Mouse (Mus musculus) neural tube, embryonic 14.5 days (tissue): ENCODE measurements around the gene D630003M21Rik. TPM values are rescaled to one million over a fixed set of nuclear protein-coding genes. Genes with fewer than 3 reads are reported as not detected.

Source experiments
- ATAC-seq: fragments of 200-750 bp; cut with Nextera tagmentation; 2 replicates; pipeline ENCODE4 v1.8.0; 2017; ENCODE audit warnings: low read depth, mild to moderate bottlenecking, moderate TSS enrichment, moderate library complexity
- H3K27ac ChIP-seq: fragments of 300-500 bp; sonication (generic); 2 replicates; pipeline ENCODE4 v1.5.1; 2014; ENCODE audit warnings: low read depth, mild to moderate bottlenecking, control low read depth, low read length, moderate library complexity, mixed read lengths
- H3K27me3 ChIP-seq: fragments of 300-500 bp; sonication (generic); 2 replicates; pipeline ENCODE4 v1.6.1; 2014; ENCODE audit warnings: low read length; ENCODE audit not compliant: control insufficient read depth, insufficient read depth
- H3K36me3 ChIP-seq: fragments of 300-500 bp; sonication (generic); 2 replicates; pipeline ENCODE4 v1.6.1; 2014; ENCODE audit warnings: low read length, mixed read lengths; ENCODE audit not compliant: control insufficient read depth, insufficient read depth
- H3K4me1 ChIP-seq: fragments of 300-500 bp; sonication (generic); 2 replicates; pipeline ENCODE4 v1.6.1; 2014; ENCODE audit warnings: low read length; ENCODE audit not compliant: control insufficient read depth, insufficient read depth
- H3K4me2 ChIP-seq: fragments of 300-500 bp; sonication (generic); 2 replicates; pipeline ENCODE4 v1.6.1; 2014; ENCODE audit warnings: mild to moderate bottlenecking, low read depth, low read length, control low read depth
- H3K4me3 ChIP-seq: fragments of 300-500 bp; sonication (generic); 2 replicates; pipeline ENCODE4 v1.5.1; 2014; ENCODE audit warnings: low read depth, low read length, control low read depth, mixed read lengths
- H3K9ac ChIP-seq: fragments of 300-500 bp; sonication (generic); replicated peaks from 2 replicates; pipeline ENCODE4 v1.6.1; 2014; ENCODE audit warnings: low read depth, mild to moderate bottlenecking, control low read depth, low read length, mixed read lengths
- H3K9me3 ChIP-seq: fragments of 300-500 bp; sonication (generic); 2 replicates; pipeline ENCODE4 v1.6.1; 2016; ENCODE audit warnings: low read length; ENCODE audit not compliant: control insufficient read depth
- WGBS: fragments of 180-500 bp; shearing (Covaris S2); extraction: QIAGEN DNeasy Blood & Tissue Kit; methylation state at CpG from one replicate; pipeline ENCODE4 v1.1.7; 2014; 5-methylcytosine and 5-hydroxymethylcytosine counted together
- polyA plus RNA-seq: library from polyadenylated mRNA; unstranded; fragments of >200 nt; fragmentation: Nextera tagmentation; extraction: Ambion mirVana; gene quantifications from 2 replicates; pipeline ENCODE4 v1.2.1, GENCODE M21; 2014

The D630003M21Rik gene
- polyA plus RNA-seq, 1 experiment from 2014 or later = 0.94 TPM

- Histone ChIP-seq H3K4me2 (peak within 1 kb of the TSS; percentile 40), H3K4me3 (peak within 1 kb of the TSS; percentile 21), H3K4me1 (0 out of 2 replicates have a peak, but pooled peaks cover 4% of the 10 kb centered on the region), H3K27me3 (no peaks in the 10 kb centered on the region), H3K36me3 (no peaks in the 10 kb centered on the region), H3K9ac (peak within 1 kb of the TSS; percentile 4; the same call in 1 of the 2 replicates), H3K27ac (no peak within 1 kb of the TSS), H3K9me3 (0 out of 2 replicates have a peak, but pooled peaks cover 2% of the 10 kb centered on the region)
- peak; percentile 69; the same call in 1 of the 2 replicates for ATAC-seq
- under 1% methylated on average over 33 of the region's 33 CpGs for WGBS
Observed at GRCm38 (mm10) chr2:158146223-158146622, 82.8 kb downstream of the D630003M21Rik start, which contains the start of gene Tgm2. Gene Tgm2, minus strand, starts transcription at chr2:158146436.

- H3K4me2 ChIP-seq = peak overlapping the region; percentile 40
- WGBS = 77% methylated on average over 5 of the region's 5 CpGs
Observed at GRCm38 (mm10) chr2:158145528-158146065, 83.4 kb downstream of the D630003M21Rik start.

GRCm38 (mm10) chr2:158144750-158145527 lies 84.1 kb downstream of the D630003M21Rik start:
- no peak overlapping the region for H3K4me3 ChIP-seq
- no peaks in the 10 kb centered on the region for H3K27me3 ChIP-seq
- H3K4me2 ChIP-seq = no peak overlapping the region
- H3K9me3 ChIP-seq = no peaks in the 10 kb centered on the region
- H3K9ac ChIP-seq = no peak overlapping the region
- H3K4me1 ChIP-seq = peaks cover 4% of the 10 kb centered on the region; the same call in 1 of the 2 replicates
- ATAC-seq = no peak
- no peak overlapping the region for H3K27ac ChIP-seq
- H3K36me3 ChIP-seq = no peaks in the 10 kb centered on the region
- 87% methylated on average over 6 of the region's 6 CpGs for WGBS

More at GRCm38 (mm10) chr2:158145528-158146065, 83.4 kb downstream of the D630003M21Rik start:
- no peaks in the 10 kb centered on the region for H3K9me3 ChIP-seq
- H3K36me3 ChIP-seq = no peaks in the 10 kb centered on the region
- H3K27me3 ChIP-seq = no peaks in the 10 kb centered on the region
- peak overlapping the region; percentile 21; the same call in 1 of the 2 replicates for H3K4me3 ChIP-seq
- H3K9ac ChIP-seq = no peak overlapping the region
- H3K4me1 ChIP-seq = 0 out of 2 replicates have a peak, but pooled peaks cover 4% of the 10 kb centered on the region
- ATAC-seq = no peak
- H3K27ac ChIP-seq = no peak overlapping the region

- peaks cover 9% of the 10 kb centered on the region; the same call in 1 of the 2 replicates for H3K4me1 ChIP-seq
- H3K27ac ChIP-seq = no peak overlapping the region
- no peaks in the 10 kb centered on the region for H3K36me3 ChIP-seq
- H3K27me3 ChIP-seq = no peaks in the 10 kb centered on the region
- H3K9me3 ChIP-seq = no peaks in the 10 kb centered on the region
- WGBS = 57% methylated on average over 8 of the region's 8 CpGs
- ATAC-seq = no peak
- no peak overlapping the region for H3K9ac ChIP-seq
- H3K4me2 ChIP-seq = no peak overlapping the region
- no peak overlapping the region for H3K4me3 ChIP-seq
Observed at GRCm38 (mm10) chr2:158144263-158144662, 84.8 kb downstream of the D630003M21Rik start.

GRCm38 (mm10) chr2:158143816-158144215 lies 85.2 kb downstream of the D630003M21Rik start:
- Histone ChIP-seq H3K9me3 (no peaks in the 10 kb centered on the region), H3K9ac (no peak overlapping the region), H3K27me3 (no peaks in the 10 kb centered on the region), H3K4me3 (no peak overlapping the region), H3K4me1 (peaks cover 10% of the 10 kb centered on the region; the same call in 1 of the 2 replicates), H3K36me3 (no peaks in the 10 kb centered on the region), H3K27ac (no peak overlapping the region), H3K4me2 (no peak overlapping the region)
- no peak for ATAC-seq
- WGBS = 66% methylated on average over 3 of the region's 3 CpGs

- no peaks in the 10 kb centered on the region for H3K27me3 ChIP-seq
- H3K9ac ChIP-seq = no peak overlapping the region
- no peak overlapping the region for H3K27ac ChIP-seq
- H3K4me2 ChIP-seq = no peak overlapping the region
- no peaks in the 10 kb centered on the region for H3K36me3 ChIP-seq
- H3K4me1 ChIP-seq = peaks cover 10% of the 10 kb centered on the region; the same call in 1 of the 2 replicates
- H3K9me3 ChIP-seq = no peaks in the 10 kb centered on the region
- no peak overlapping the region for H3K4me3 ChIP-seq
- 82% methylated on average over 18 of the region's 18 CpGs for WGBS
- no peak for ATAC-seq
Observed at GRCm38 (mm10) chr2:158142981-158143380, 86.0 kb downstream of the D630003M21Rik start.

GRCm38 (mm10) chr2:158141690-158142440 lies 87.2 kb downstream of the D630003M21Rik start:
- no peaks in the 10 kb centered on the region for H3K27me3 ChIP-seq
- H3K36me3 ChIP-seq = no peaks in the 10 kb centered on the region
- no peaks in the 10 kb centered on the region for H3K9me3 ChIP-seq
- H3K4me2 ChIP-seq = no peak overlapping the region
- no peak overlapping the region for H3K4me3 ChIP-seq
- H3K4me1 ChIP-seq = peaks cover 10% of the 10 kb centered on the region; the same call in 1 of the 2 replicates
- no peak overlapping the region for H3K27ac ChIP-seq
- ATAC-seq = no peak
- WGBS = 85% methylated on average over 7 of the region's 7 CpGs
- H3K9ac ChIP-seq = no peak overlapping the region

GRCm38 (mm10) chr2:158141271-158141670 lies 87.8 kb downstream of the D630003M21Rik start:
- WGBS = 90% methylated on average over 7 of the region's 7 CpGs
- H3K27me3 ChIP-seq = no peaks in the 10 kb centered on the region
- ATAC-seq = no peak

More at GRCm38 (mm10) chr2:158141271-158141670, 87.8 kb downstream of the D630003M21Rik start:
- no peak overlapping the region for H3K27ac ChIP-seq
- no peak overlapping the region for H3K4me2 ChIP-seq
- H3K36me3 ChIP-seq = no peaks in the 10 kb centered on the region
- no peak overlapping the region for H3K4me3 ChIP-seq
- no peak overlapping the region for H3K9ac ChIP-seq
- peaks cover 10% of the 10 kb centered on the region; the same call in 1 of the 2 replicates for H3K4me1 ChIP-seq
- no peaks in the 10 kb centered on the region for H3K9me3 ChIP-seq
